Mouse (Mus musculus) midbrain, embryonic 14.5 days (tissue): ENCODE results near the gene Cblc. TPM values are rescaled to one million over a fixed set of nuclear protein-coding genes. Genes with fewer than 3 reads are reported as not detected.

Experiments
- ATAC-seq: fragments of 200-750 bp; cut with Nextera tagmentation; 2 replicates; pipeline ENCODE4 v1.8.0; 2017; ENCODE audit warnings: moderate number of reproducible peaks, moderate library complexity; ENCODE audit not compliant: low FRiP score, low TSS enrichment
- DNase-seq: peaks from one replicate; pipeline ENCODE4 v3.0.0-alpha.2; 2015
- H3K27ac ChIP-seq: fragments of 300-500 bp; sonication (generic); replicated peaks from 2 replicates; pipeline ENCODE4 v1.5.1; 2014; ENCODE audit warnings: mild to moderate bottlenecking, low read depth, low read length, moderate library complexity
- H3K27me3 ChIP-seq: fragments of 300-500 bp; sonication (generic); 2 replicates; pipeline ENCODE4 v1.6.1; 2014; ENCODE audit warnings: low read length, control low read depth, mixed read lengths; ENCODE audit not compliant: control insufficient read depth, insufficient read depth
- H3K36me3 ChIP-seq: fragments of 300-500 bp; sonication (generic); 2 replicates; pipeline ENCODE4 v1.6.1; 2014; ENCODE audit warnings: low read length, control low read depth; ENCODE audit not compliant: control insufficient read depth, insufficient read depth
- H3K4me1 ChIP-seq: fragments of 300-500 bp; sonication (generic); 2 replicates; pipeline ENCODE4 v1.6.1; 2014; ENCODE audit warnings: mild to moderate bottlenecking, antibody characterized with exemption, low read length, control low read depth; ENCODE audit not compliant: control insufficient read depth, insufficient read depth
- H3K4me2 ChIP-seq: fragments of 300-500 bp; sonication (generic); 2 replicates; pipeline ENCODE4 v1.6.1; 2014; ENCODE audit warnings: mild to moderate bottlenecking, low read length, moderate library complexity
- H3K4me3 ChIP-seq: fragments of 300-500 bp; sonication (generic); replicated peaks from 2 replicates; pipeline ENCODE4 v1.5.1; 2014; ENCODE audit warnings: low read depth, low read length
- H3K9ac ChIP-seq: fragments of 300-500 bp; sonication (generic); replicated peaks from 2 replicates; pipeline ENCODE4 v1.6.1; 2014; ENCODE audit warnings: mild to moderate bottlenecking, low read length, moderate library complexity
- H3K9me3 ChIP-seq: fragments of 300-500 bp; sonication (generic); 2 replicates; pipeline ENCODE4 v1.6.1; 2016; ENCODE audit warnings: low read length, control low read depth, mixed read lengths; ENCODE audit not compliant: control insufficient read depth
- WGBS: fragments of 180-500 bp; shearing (Covaris S2); extraction: QIAGEN DNeasy Blood & Tissue Kit; methylation state at CpG from one replicate; pipeline ENCODE4 v1.1.7; 2014; 5-methylcytosine and 5-hydroxymethylcytosine counted together
- polyA plus RNA-seq: library from polyadenylated mRNA; unstranded; fragments of >200 nt; fragmentation: Nextera tagmentation; extraction: Ambion mirVana; gene quantifications from 2 replicates; pipeline ENCODE4 v1.2.1, GENCODE M21; 2014

The Cblc gene
- polyA plus RNA-seq = not detected in 2 replicates

DNA sequence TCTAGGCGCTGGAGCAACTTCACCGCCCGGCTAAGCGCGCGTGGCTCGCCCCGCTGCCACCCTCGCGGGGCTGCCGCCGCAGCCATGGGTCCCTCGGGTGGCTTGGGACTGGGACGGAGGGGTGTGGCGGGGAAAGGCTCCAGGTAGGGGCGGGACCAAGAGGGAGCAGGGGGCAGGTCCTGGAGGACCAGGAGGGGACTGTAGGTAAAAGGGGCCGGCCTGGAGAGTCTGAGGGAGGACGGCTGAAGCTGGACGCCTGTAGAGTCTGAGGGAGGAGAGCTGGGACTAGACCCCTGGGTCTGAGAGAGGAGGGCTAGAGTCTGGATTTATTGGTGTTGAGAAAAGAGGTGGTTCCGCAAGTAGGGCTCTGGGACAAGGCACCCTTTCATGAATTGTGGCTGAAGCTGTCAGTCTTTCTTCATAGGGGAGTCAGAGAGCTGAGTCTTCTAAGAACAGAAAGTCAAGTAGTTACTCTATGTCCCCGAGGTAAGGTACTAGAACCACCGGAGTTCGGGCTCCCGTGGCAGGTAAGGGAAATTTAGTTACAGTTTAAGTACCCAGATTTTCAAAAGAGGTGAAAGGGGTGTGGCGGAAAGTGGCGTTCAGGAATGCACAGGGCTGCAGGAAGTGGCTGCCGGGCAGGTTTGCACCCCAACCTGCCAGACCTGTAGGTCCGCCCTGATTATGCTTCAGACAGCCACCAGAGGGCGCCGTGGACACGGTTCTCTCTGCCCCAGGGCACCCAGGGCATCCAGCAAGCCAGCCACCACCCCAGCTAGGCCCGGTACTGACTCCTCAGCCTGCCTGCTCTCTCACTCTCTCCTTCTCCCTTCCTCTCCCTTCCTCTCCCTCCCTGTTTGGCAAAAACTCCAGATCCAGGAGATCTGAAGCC, at the start of gene Cblc:
Gene Cblc, minus strand, starts transcription at position 113 of the 892 bp plus-strand sequence.
- ATAC-seq (no peak), DNase-seq (peak; percentile 68)
- Histone ChIP-seq H3K4me3 (no peak within 1 kb of the TSS), H3K9me3 (no peaks in the 10 kb centered on the region), H3K4me1 (no peaks in the 10 kb centered on the region), H3K9ac (no peak within 1 kb of the TSS), H3K4me2 (no peak within 1 kb of the TSS), H3K36me3 (no peaks in the 10 kb centered on the region), H3K27ac (no peak within 1 kb of the TSS), H3K27me3 (peaks cover 16% of the 10 kb centered on the region)
- 4% methylated on average over 32 of the region's 32 CpGs for WGBS

GRCm38 (mm10) chr7:19844521-19845171, 48.0 kb upstream of the Cblc start:
- WGBS = 66% methylated on average over 15 of the region's 15 CpGs
- no peaks in the 10 kb centered on the region; the same call in none of the 2 replicates for H3K27me3 ChIP-seq
- no peaks in the 10 kb centered on the region for H3K4me1 ChIP-seq
- H3K27ac ChIP-seq = no peak overlapping the region
- H3K9ac ChIP-seq = no peak overlapping the region
- no peaks in the 10 kb centered on the region for H3K36me3 ChIP-seq
- no peak for ATAC-seq
- H3K9me3 ChIP-seq = no peaks in the 10 kb centered on the region
- no peak overlapping the region for H3K4me3 ChIP-seq
- DNase-seq = no peak
- H3K4me2 ChIP-seq = no peak overlapping the region

DNA sequence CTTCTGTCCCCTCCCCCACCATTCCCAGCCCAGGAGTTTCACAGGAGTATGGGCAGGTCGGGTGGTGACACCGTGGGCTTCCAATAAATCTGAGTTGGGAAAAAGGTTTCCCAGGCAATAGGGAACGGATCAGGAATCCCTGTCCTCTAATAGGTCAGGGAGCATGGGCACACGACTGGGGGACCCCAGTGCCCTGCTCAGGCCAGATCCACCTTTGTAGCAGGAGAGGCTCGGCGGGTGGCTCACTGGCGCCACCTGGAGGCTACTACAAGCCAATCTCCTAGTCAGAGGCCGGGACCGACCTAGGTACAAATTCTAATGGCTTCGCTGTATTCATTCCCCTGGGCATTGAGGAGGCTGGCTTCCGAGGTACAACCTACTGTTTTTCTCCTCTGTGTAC, 47.0 kb upstream of the Cblc start:
- DNase-seq (peak; percentile 77), ATAC-seq (no peak; the same call in 1 of the 2 replicates)
- Histone ChIP-seq H3K9me3 (no peaks in the 10 kb centered on the region), H3K27ac (no peak overlapping the region), H3K4me2 (no peak overlapping the region), H3K27me3 (no peaks in the 10 kb centered on the region; the same call in none of the 2 replicates), H3K4me3 (no peak overlapping the region), H3K9ac (no peak overlapping the region), H3K36me3 (no peaks in the 10 kb centered on the region), H3K4me1 (no peaks in the 10 kb centered on the region)
- WGBS = 3% methylated on average over 11 of the region's 11 CpGs

- Histone ChIP-seq H3K4me1 (no peaks in the 10 kb centered on the region), H3K27ac (no peak overlapping the region), H3K4me3 (no peak overlapping the region), H3K27me3 (no peaks in the 10 kb centered on the region; the same call in none of the 2 replicates), H3K9me3 (no peaks in the 10 kb centered on the region), H3K36me3 (no peaks in the 10 kb centered on the region), H3K4me2 (no peak overlapping the region), H3K9ac (no peak overlapping the region)
- no peak for DNase-seq
- WGBS = 28% methylated on average over 19 of the region's 19 CpGs
- ATAC-seq = no peak
Observed at GRCm38 (mm10) chr7:19842885-19843504, 46.4 kb upstream of the Cblc start.

DNA sequence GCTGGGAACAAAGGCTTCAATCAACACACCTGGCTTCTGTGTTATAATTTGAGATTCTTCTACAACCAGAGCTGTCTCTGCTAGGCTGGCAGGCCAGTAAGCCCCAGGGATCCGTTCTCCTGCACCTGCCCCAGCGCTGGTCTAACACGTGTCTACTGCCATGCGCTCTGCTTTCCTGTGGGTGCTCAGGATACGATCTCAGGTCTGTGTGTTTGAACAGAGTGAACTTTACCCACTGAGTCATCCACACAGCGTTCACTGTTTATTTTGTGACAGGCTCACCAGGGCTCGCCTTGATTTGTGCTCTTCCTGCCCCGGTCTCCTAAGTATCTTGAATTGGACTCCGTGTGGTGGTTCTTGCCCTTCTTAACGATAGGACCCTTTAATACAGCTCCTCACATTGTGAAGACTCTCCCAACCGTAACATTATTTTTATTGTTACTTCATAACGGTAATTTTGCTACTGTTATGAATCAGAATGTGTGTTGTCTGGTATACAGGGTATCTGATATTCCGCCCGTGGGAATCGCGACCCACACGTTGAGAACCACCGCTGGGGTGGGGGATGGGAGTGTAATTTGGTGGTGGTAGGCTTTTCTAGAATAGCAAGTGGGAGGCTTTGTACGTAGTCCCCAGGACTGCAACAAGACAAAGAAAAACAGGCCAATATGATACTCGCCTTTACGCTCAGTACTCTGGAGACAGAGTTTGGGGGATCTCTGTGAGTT, 45.2 kb upstream of the Cblc start:
- H3K9me3 ChIP-seq = no peaks in the 10 kb centered on the region
- H3K4me1 ChIP-seq = no peaks in the 10 kb centered on the region
- no peak overlapping the region for H3K27ac ChIP-seq
- H3K4me3 ChIP-seq = no peak overlapping the region
- H3K4me2 ChIP-seq = no peak overlapping the region
- ATAC-seq (no peak), DNase-seq (no peak)
- H3K36me3 ChIP-seq = no peaks in the 10 kb centered on the region
- 89% methylated on average over 21 of the region's 21 CpGs for WGBS
- no peak overlapping the region for H3K9ac ChIP-seq
- H3K27me3 ChIP-seq = no peaks in the 10 kb centered on the region; the same call in none of the 2 replicates

DNA sequence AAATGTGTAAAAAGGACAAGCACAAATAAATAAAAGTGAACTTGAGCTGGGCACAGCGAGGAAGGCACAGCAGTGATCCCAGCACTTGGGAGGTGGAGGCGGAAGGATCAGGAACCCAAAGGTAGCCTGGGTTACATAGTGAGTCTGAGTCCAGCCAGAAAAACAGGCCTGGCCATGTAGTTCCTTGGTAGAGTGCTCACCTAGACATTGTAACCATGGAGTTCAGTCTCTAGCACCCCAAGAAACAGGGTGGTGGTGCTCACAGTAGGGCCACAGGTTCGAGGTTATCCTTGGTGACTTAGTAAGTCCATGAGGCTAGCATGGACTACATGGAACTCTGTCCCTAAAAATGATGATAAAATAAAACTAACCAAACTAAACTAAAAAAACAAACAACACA, 44.3 kb upstream of the Cblc start:
- DNase-seq (no peak), ATAC-seq (no peak)
- no peaks in the 10 kb centered on the region; the same call in none of the 2 replicates for H3K27me3 ChIP-seq
- no peak overlapping the region for H3K4me2 ChIP-seq
- H3K4me3 ChIP-seq = no peak overlapping the region
- no peak overlapping the region for H3K27ac ChIP-seq
- no peak overlapping the region for H3K9ac ChIP-seq
- H3K36me3 ChIP-seq = no peaks in the 10 kb centered on the region
- no peaks in the 10 kb centered on the region for H3K4me1 ChIP-seq
- no peaks in the 10 kb centered on the region for H3K9me3 ChIP-seq
- WGBS = 81% methylated on average over 3 of the region's 3 CpGs

- 85% methylated on average over 4 of the region's 4 CpGs for WGBS
- H3K4me3 ChIP-seq = no peak overlapping the region
- DNase-seq = no peak
- no peaks in the 10 kb centered on the region; the same call in none of the 2 replicates for H3K27me3 ChIP-seq
- no peak for ATAC-seq
- H3K27ac ChIP-seq = no peak overlapping the region
- H3K9me3 ChIP-seq = no peaks in the 10 kb centered on the region
- H3K36me3 ChIP-seq = no peaks in the 10 kb centered on the region
- no peak overlapping the region for H3K4me2 ChIP-seq
- H3K4me1 ChIP-seq = no peaks in the 10 kb centered on the region
- no peak overlapping the region for H3K9ac ChIP-seq
Observed at GRCm38 (mm10) chr7:19840371-19840770, 43.8 kb upstream of the Cblc start.

- ATAC-seq (no peak), DNase-seq (no peak)
- H3K27me3 ChIP-seq = no peaks in the 10 kb centered on the region
- WGBS = 70% methylated on average over 3 of the region's 3 CpGs
- no peaks in the 10 kb centered on the region for H3K9me3 ChIP-seq
- H3K9ac ChIP-seq = no peak overlapping the region
- H3K4me3 ChIP-seq = no peak overlapping the region
- no peaks in the 10 kb centered on the region for H3K36me3 ChIP-seq
- no peaks in the 10 kb centered on the region for H3K4me1 ChIP-seq
- no peak overlapping the region for H3K4me2 ChIP-seq
- no peak overlapping the region for H3K27ac ChIP-seq
Observed at GRCm38 (mm10) chr7:19836843-19837242, 40.2 kb upstream of the Cblc start.
